Mouse (Mus musculus) embryonic stem cell, embryonic (primary cell): ENCODE results near the gene Thap7.

Experiments
- CTCF ChIA-PET, 4 experiments: fragments of 300-600 bp in 2 of 4; fragments of 350-600 bp in 2 of 4; sonication (Branson Sonifier 250); formaldehyde crosslinking; loops; one replicate each; lab custom pipeline; 2022; ENCODE audit warnings: inconsistent platforms in 2 of 4; lab: Charles Lee
- POLR2A ChIA-PET, 4 experiments: fragments of 300-600 bp in 2 of 4; fragments of 350-600 bp in 2 of 4; sonication (Branson Sonifier 250); formaldehyde crosslinking; loops; one replicate each; lab custom pipeline; 2022; ENCODE audit warnings: antibody characterized with exemption in 4 of 4, inconsistent platforms in 1 of 4; lab: Charles Lee

Thap7 gene

DNA sequence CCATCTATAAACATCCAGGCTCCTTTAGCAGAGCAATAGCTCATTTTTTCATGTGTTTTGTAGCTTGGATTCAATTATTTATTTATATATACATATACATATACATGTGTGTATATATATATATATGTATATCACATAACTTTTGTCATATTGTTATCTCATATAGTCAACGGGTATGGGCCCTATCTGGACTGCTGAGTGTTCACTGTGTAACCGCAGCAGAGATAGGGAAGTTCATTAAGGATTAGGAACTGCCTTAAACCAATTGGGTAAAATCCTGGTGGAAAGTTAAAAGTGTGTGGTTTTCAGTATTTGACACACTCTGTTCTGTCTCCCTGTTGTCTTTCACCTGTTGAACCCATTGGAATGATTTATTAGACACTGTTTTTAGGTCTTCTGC is 49.5 kb downstream of the Thap7 start:
- CTCF ChIA-PET: no interaction called here
- POLR2A ChIA-PET: interaction anchor here in 1 of 4 experiments (0.8 to 1.2 kb wide), 3 partner anchors 26 to 49 kb away, joined by 3 read pairs; partner anchors contain the start of genes Crkl, Lztr1 and Thap7

- POLR2A ChIA-PET: interaction anchor here in 3 of 4 experiments (0.6 to 2.2 kb wide), 9 partner anchors 8 to 932 kb away, joined by 3 to 8 read pairs (median 3); partner anchors contain the start of gene Aifm3 (in 1 of the 3)
- CTCF ChIA-PET: interaction anchor here in 2 of 4 experiments (0.8 to 1.1 kb wide), 3 partner anchors 10 to 18 kb away, joined by 3 to 4 read pairs (median 3); no protein-coding TSS in a partner anchor
These were observed 52.5 kb downstream of the Thap7 start for GRCm38 (mm10) chr16:17478331-17478943.
